Mouse (Mus musculus) B cell, adult 67 days (primary cell): ENCODE measurements around the gene Dyrk4. TPM values are rescaled to one million over a fixed set of nuclear protein-coding genes. Genes with fewer than 3 reads are reported as not detected.

Source experiments
- total RNA-seq, 2 experiments: library from RNA; stranded (reverse); gene quantifications; 4 replicates each; pipeline ENCODE4 v1.2.4; 2023

Gene Dyrk4
- 1 to 10 TPM in 1 of 2 experiments, under 1 TPM in 1; 0.92 to 1.1 TPM for total RNA-seq

DNA sequence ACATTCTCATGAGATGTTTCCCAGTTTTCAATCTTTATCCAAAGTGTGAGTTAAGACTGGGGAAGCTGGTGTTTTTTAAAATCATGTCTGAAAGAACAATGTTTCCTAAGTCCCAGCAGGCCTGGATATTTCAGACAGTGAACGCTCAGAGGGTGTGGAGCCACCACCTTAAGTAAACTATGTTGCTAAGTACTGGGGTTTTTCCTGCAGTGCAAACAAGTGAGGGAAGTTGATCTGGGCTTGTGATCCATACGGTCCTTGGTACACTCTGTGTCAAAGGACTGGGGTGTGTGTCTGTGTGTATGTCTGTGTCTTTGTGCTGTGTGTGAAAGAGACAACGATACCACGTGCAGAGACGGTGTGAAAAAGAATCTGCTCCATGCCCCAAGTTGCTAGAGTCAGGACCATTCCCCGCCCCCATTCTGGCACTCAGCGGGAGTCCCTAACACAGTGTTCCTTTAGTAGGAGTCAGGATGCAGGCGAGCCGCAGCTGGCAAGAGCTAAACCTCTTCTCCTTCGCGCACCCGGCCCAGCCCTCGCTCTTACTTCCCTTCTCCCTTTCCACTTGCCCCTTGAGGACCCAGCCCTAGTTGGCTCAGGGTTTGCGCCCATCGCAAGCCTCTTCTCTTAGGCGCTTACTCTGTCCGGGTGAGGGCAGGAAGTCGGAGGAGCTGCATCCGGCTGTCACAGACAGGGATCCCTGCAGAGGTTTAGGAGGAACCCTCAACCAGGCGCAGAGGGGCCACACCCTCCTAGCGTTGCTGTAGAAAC lies at the start of gene Dyrk4:
Dyrk4 (minus strand) TSS at position 729 of the 771 bp plus-strand sequence.

GRCm38 (mm10) chr6:126939487-126940171 lies 18.0 kb upstream of the Dyrk4 start, which contains the start of the genes Rad51ap1 and D6Wsu163e:
Gene Rad51ap1, minus strand, starts transcription at chr6:126939587.
Gene D6Wsu163e, plus strand, starts transcription at chr6:126939962.

DNA sequence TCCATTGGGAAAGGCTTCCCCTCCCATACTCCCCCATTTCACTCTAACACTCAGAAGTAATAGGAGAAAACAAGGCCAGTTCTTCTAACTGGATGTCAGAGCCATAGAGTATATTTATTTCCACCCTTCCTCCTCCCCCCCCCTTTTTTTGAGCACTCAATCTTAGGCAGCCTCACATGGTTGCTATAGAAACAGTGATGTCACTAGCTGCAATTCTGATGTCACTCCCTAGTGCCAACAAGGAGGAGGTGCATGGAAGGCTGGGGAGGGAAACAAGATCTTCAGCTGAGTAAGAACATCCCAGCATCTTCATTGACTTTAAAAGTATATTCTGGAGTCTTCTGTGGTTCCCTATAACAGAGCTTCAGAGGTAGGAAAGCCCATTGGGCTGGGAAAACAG lies 68.8 kb downstream of the Dyrk4 start, which contains the start of gene Akap3:
Akap3 (plus strand) TSS at position 218 of the 400 bp plus-strand sequence.

GRCm38 (mm10) chr6:126848712-126849704 lies 72.6 kb downstream of the Dyrk4 start, which contains the start of gene Ndufa9:
Gene Ndufa9, minus strand, starts transcription at chr6:126849136.

Other genes starting within 250 kb of the Dyrk4 start
- not detected for gene Kcna6, start 181.2 kb downstream of the Dyrk4 start, total RNA-seq
- 10 to 100 TPM; 52.1 to 52.9 TPM for gene Ndufa9, start 72.7 kb downstream of the Dyrk4 start, total RNA-seq
- gene Akap3, start 68.7 kb downstream of the Dyrk4 start, total RNA-seq, result not detected
- gene Rad51ap1, start 17.7 kb upstream of the Dyrk4 start, total RNA-seq, result 1 to 10 TPM; 3.0 to 4.0 TPM
- 10 to 100 TPM; 40.8 to 43.6 TPM for gene D6Wsu163e, start 18.1 kb upstream of the Dyrk4 start, total RNA-seq
- gene Fgf6, start 93.7 kb upstream of the Dyrk4 start, total RNA-seq, result not detected
- not detected for gene Fgf23, start 151.1 kb upstream of the Dyrk4 start, total RNA-seq
- 1 to 10 TPM; 7.8 to 8.9 TPM for gene Tigar, start 187.7 kb upstream of the Dyrk4 start, total RNA-seq
- 10 to 100 TPM; 46.3 to 65.6 TPM for gene Ccnd2, start 230.4 kb upstream of the Dyrk4 start, total RNA-seq